Mouse (Mus musculus) intestine, postnatal 0 days (tissue): ENCODE measurements around the gene Ncoa7. TPM values are rescaled to one million over a fixed set of nuclear protein-coding genes. Genes with fewer than 3 reads are reported as not detected.

Experiments used
- ATAC-seq: fragments of 200-750 bp; cut with Nextera tagmentation; 2 replicates; pipeline ENCODE4 v1.8.0; 2017; ENCODE audit warnings: mild to moderate bottlenecking, moderate TSS enrichment, moderate library complexity
- H3K27ac ChIP-seq: fragments of 300-500 bp; sonication (generic); 2 replicates; pipeline ENCODE4 v1.5.1; 2014; ENCODE audit warnings: mild to moderate bottlenecking, low read depth, low read length, moderate library complexity
- H3K27me3 ChIP-seq: fragments of 300-500 bp; sonication (generic); replicated peaks from 2 replicates; pipeline ENCODE4 v1.6.1; 2014; ENCODE audit warnings: low read length, mixed read lengths; ENCODE audit not compliant: control insufficient read depth, insufficient read depth
- H3K36me3 ChIP-seq: fragments of 300-500 bp; sonication (generic); 2 replicates; pipeline ENCODE4 v1.6.1; 2014; ENCODE audit warnings: mild to moderate bottlenecking, moderate library complexity; ENCODE audit not compliant: control insufficient read depth, insufficient read depth
- H3K4me1 ChIP-seq: fragments of 300-500 bp; sonication (generic); replicated peaks from 2 replicates; pipeline ENCODE4 v1.6.1; 2014; ENCODE audit warnings: antibody characterized with exemption, low read length, mixed read lengths; ENCODE audit not compliant: control insufficient read depth, insufficient read depth
- H3K4me2 ChIP-seq: fragments of 300-500 bp; sonication (generic); replicated peaks from 2 replicates; pipeline ENCODE4 v1.6.1; 2014; ENCODE audit warnings: low read depth, mild to moderate bottlenecking, moderate library complexity
- H3K4me3 ChIP-seq: fragments of 300-500 bp; sonication (generic); 2 replicates; pipeline ENCODE4 v1.5.1; 2014; ENCODE audit warnings: low read depth, low read length
- H3K9ac ChIP-seq: fragments of 300-500 bp; sonication (generic); 2 replicates; pipeline ENCODE4 v1.6.1; 2014; ENCODE audit warnings: mild to moderate bottlenecking, low read depth, low read length
- H3K9me3 ChIP-seq: fragments of 300-500 bp; sonication (generic); 2 replicates; pipeline ENCODE4 v1.6.1; 2016; ENCODE audit warnings: mixed run types; ENCODE audit not compliant: control insufficient read depth
- CTCF ChIP-seq: sonication (generic); IDR thresholded peaks from 2 replicates; pipeline ENCODE4 v1.5.1; 2016; ENCODE audit warnings: low read depth, mild to moderate bottlenecking, control low read depth, antibody characterized with exemption, moderate library complexity
- WGBS: fragments of 180-500 bp; shearing (Covaris S2); extraction: QIAGEN DNeasy Blood & Tissue Kit; methylation state at CpG from one replicate; pipeline ENCODE4 v1.1.7; 2014; 5-methylcytosine and 5-hydroxymethylcytosine counted together
- polyA plus RNA-seq: library from polyadenylated mRNA; unstranded; fragments of >200 nt; fragmentation: Nextera tagmentation; extraction: Ambion mirVana; gene quantifications from 2 replicates; pipeline ENCODE4 v1.2.1, GENCODE M21; 2015

Ncoa7 gene
- polyA plus RNA-seq, 1 experiment from 2014 or later, result 10.4 TPM

DNA sequence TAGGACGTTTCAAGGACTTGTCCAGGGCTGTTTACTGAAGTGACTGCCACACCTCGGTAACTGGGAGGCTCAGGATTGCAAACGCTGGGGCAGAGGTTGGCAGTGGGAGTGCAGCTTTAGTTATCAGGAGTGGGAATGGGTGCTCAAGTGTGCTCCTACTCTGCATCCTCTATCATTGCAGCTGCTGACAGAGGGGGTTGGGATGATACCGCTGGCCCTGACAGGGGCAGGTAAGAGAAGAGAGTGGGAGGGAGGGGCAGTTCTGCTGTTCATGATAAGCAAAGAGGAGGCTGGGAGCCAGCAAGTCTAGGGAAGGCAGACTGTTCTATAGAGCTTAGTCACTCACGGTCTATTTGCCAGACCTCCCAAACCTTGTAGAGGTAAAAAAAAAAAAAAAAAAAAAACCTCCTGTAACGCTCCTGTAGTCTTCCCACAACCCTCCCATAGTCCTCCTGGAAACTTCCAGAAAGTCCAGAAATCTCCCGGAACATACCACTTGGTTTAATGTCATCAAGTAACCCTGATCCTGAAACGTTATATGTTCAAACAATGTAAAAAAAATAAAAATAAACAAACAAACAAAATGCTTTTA is 39.9 kb downstream of the Ncoa7 start:
- Histone ChIP-seq H3K4me1 (peaks cover 6% of the 10 kb centered on the region; the same call in 1 of the 2 replicates), H3K9ac (no peak overlapping the region), H3K9me3 (no peaks in the 10 kb centered on the region), H3K4me3 (no peak overlapping the region), H3K27ac (no peak overlapping the region), H3K27me3 (no peaks in the 10 kb centered on the region), H3K36me3 (no peaks in the 10 kb centered on the region), H3K4me2 (no peak overlapping the region)
- 57% methylated on average over 8 of the region's 8 CpGs for WGBS
- peak; percentile 49; the same call in 1 of the 2 replicates for ATAC-seq
- TF ChIP-seq CTCF, result no peak

DNA sequence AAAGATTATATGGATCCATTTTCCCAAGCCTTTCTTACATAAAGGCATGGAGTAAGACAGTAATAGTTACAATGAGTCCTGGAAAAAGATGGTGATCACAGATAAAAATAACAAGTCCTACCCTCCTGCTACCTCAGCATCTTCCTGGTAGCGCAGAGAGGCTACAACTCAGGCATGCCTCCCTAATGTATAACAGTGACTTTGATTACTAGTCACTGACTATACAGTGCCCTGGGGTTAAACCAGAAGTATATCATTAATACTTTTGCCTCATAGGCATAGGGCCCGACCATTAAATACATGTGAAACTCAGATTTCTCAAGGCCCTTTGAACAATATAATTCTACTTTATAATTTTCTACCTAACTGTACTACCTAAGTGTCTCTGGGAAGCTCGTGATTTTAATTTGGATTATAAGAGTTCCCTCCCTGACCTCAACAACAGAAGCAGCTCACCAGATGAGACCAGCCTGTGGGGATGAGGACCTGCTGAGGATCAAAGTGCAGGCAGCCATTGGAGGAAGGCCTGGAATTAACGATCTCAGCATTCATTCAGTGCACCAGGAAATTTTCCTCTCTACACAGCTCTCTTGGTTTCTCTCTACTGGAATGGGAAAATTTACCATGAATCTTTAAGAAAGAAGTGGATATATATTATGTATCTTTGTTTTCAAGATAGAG is 40.7 kb downstream of the Ncoa7 start:
- H3K27ac ChIP-seq, result no peak overlapping the region
- ATAC-seq, result no peak
- 76% methylated on average over 4 of the region's 4 CpGs for WGBS

DNA sequence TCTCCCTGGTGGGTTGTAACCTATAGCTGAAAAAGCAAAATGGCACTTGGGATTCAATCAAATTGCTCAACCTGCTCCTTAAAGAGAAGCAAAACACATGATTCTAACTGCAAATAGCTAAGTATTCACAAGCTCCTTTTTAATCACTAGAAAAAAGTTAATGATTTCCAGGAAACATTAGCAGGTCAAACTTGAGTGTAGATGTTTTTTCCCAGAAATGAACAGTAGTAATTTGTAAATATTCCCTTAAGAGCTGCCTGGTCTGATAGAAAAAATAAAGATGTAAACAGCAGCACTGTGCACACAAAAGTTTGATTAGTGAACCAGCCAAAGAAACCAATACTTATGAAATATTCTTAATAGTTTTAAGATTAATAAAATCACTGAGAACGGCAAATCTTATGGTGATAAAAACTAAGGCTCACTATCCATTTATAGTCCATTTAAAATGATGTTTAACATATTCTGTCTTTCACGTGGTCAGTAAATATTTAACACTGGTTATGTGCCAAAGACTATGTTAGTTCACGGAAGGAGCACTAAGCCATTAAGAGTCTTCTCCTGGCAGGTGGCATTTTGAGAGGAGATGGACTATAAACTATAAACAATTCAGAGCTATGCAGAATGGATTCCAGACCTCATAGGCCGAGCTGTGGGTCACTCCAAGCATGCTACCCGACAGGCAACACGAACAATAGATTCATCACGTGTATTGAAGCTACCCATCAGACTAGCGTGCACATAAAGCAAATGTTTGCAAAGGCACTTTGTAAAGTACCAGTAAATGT is 43.6 kb downstream of the Ncoa7 start:
- Histone ChIP-seq H3K9me3 (no peaks in the 10 kb centered on the region), H3K27ac (no peak overlapping the region), H3K4me3 (no peak overlapping the region), H3K27me3 (no peaks in the 10 kb centered on the region), H3K9ac (no peak overlapping the region), H3K4me2 (no peak overlapping the region; the same call in 1 of the 2 replicates), H3K36me3 (no peaks in the 10 kb centered on the region), H3K4me1 (peaks cover 6% of the 10 kb centered on the region; the same call in 1 of the 2 replicates)
- TF ChIP-seq CTCF, result no peak
- WGBS, result 26% methylated on average over 8 of the region's 8 CpGs
- ATAC-seq, result peak; percentile 39; the same call in 1 of the 2 replicates

More for the DNA sequence above, 40.7 kb downstream of the Ncoa7 start:
- H3K4me1 ChIP-seq, result peaks cover 6% of the 10 kb centered on the region; the same call in 1 of the 2 replicates
- no peaks in the 10 kb centered on the region for H3K27me3 ChIP-seq
- no peak overlapping the region for H3K4me3 ChIP-seq
- H3K4me2 ChIP-seq, result no peak overlapping the region
- H3K9me3 ChIP-seq, result no peaks in the 10 kb centered on the region
- TF ChIP-seq CTCF, result no peak
- H3K36me3 ChIP-seq, result no peaks in the 10 kb centered on the region
- H3K9ac ChIP-seq, result no peak overlapping the region

DNA sequence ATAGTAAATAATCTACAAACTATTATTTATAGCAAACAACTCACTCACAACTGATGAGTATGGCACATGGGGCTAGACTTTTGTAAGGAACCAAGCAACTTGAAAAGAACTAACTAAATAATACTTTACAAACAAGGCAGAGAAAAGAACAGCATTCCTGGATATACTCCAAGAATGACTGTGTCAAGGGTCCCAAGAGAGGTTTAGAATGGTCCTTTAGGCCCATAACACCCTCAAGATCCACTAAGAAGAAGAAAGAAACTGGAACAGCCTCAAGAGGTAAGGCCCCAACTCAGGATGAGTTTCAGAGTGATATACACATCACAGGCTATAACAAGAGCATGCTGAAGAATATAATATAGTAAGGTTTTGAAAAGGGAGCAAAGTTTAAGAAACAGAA is 47.1 kb downstream of the Ncoa7 start:
- Histone ChIP-seq H3K4me3 (no peak overlapping the region), H3K9ac (no peak overlapping the region), H3K27ac (no peak overlapping the region), H3K9me3 (no peaks in the 10 kb centered on the region), H3K27me3 (no peaks in the 10 kb centered on the region), H3K4me1 (peaks cover 6% of the 10 kb centered on the region; the same call in 1 of the 2 replicates), H3K36me3 (no peaks in the 10 kb centered on the region), H3K4me2 (no peak overlapping the region)
- no peak for TF ChIP-seq CTCF
- ATAC-seq, result no peak

DNA sequence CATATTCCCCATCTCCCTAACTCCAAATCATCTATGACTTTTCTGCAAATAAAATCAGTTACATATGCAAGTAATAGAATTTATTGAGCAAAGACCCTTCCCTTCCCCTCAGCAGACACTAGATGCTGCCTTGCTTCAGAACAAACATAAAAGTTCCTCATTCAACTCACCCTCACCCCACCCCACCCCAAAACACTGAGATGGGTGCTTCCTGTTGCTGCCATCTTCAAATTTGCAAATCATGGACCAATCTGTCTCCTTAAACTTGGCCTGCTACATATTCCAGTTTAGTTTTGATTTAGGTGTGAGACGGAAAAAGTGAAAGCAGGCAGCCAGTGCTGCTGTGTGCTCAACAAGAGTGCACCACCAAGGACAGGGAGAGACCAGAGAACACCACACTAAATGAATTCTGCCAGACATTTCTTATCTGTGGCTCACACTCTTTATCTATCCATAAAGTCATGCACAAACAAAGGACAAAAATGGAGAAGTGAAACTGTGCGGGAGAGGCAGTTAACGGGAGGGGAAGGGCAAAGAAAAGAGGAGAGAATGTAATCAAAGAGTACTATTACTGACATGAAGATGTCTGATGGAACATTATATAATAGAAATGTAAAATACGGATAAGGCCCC is 48.2 kb downstream of the Ncoa7 start:
- TF ChIP-seq CTCF, result no peak
- ATAC-seq, result no peak
- WGBS, result 28% methylated on average over 4 of the region's 4 CpGs
- no peaks in the 10 kb centered on the region for H3K36me3 ChIP-seq
- no peaks in the 10 kb centered on the region for H3K27me3 ChIP-seq
- H3K9ac ChIP-seq, result no peak overlapping the region
- no peak overlapping the region for H3K27ac ChIP-seq
- H3K4me1 ChIP-seq, result peaks cover 2% of the 10 kb centered on the region; the same call in 1 of the 2 replicates
- peak overlapping the region; percentile 35 for H3K4me2 ChIP-seq
- no peaks in the 10 kb centered on the region for H3K9me3 ChIP-seq
- no peak overlapping the region for H3K4me3 ChIP-seq

DNA sequence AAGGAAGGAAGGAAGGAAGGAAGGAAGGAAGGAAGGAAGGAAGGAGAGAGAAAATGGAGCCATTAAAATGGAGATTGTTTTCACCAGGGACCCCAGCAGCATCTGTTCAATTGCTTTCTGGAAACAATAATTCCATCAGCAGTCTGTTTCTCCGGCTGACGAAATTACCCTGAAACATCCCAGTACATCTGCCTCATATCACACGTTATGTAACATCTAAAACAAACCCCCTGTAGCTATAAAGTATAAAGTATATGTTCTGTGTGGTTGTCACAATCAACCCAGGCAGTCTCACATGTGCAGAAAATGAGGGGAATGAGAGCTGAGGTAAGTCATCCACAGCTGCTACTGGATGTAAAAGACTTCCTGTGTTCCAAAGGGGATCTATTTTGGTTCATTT is 49.0 kb downstream of the Ncoa7 start:
- Histone ChIP-seq H3K9ac (no peak overlapping the region), H3K4me3 (no peak overlapping the region), H3K36me3 (no peaks in the 10 kb centered on the region), H3K27ac (no peak overlapping the region), H3K4me2 (no peak overlapping the region), H3K9me3 (no peaks in the 10 kb centered on the region), H3K27me3 (no peaks in the 10 kb centered on the region), H3K4me1 (no peaks in the 10 kb centered on the region)
- WGBS, result 70% methylated on average over 3 of the region's 3 CpGs
- TF ChIP-seq CTCF, result no peak
- ATAC-seq, result no peak
